Mouse (Mus musculus) kidney, embryonic 14.5 days (tissue): Measurements from ENCODE around the gene Fsd2. TPM values are rescaled to one million over a fixed set of nuclear protein-coding genes. Genes with fewer than 3 reads are reported as not detected.

Experiments
- ATAC-seq: fragments of 200-750 bp; cut with Nextera tagmentation; 2 replicates; pipeline ENCODE4 v1.8.0; 2017; ENCODE audit warnings: moderate number of reproducible peaks, mild to moderate bottlenecking, moderate TSS enrichment, moderate library complexity; ENCODE audit not compliant: low FRiP score, low TSS enrichment
- H3K27ac ChIP-seq: fragments of 300-500 bp; sonication (generic); 2 replicates; pipeline ENCODE4 v1.5.1; 2014; ENCODE audit warnings: low read depth, mild to moderate bottlenecking, low read length, moderate library complexity, mixed read lengths
- H3K27me3 ChIP-seq: fragments of 300-500 bp; sonication (generic); 2 replicates; pipeline ENCODE4 v1.6.1; 2014; ENCODE audit warnings: mild to moderate bottlenecking, low read length; ENCODE audit not compliant: control insufficient read depth, insufficient read depth
- H3K36me3 ChIP-seq: fragments of 300-500 bp; sonication (generic); 2 replicates; pipeline ENCODE4 v1.6.1; 2014; ENCODE audit warnings: low read length, mixed read lengths; ENCODE audit not compliant: control insufficient read depth, insufficient read depth
- H3K4me1 ChIP-seq: fragments of 300-500 bp; sonication (generic); 2 replicates; pipeline ENCODE4 v1.6.1; 2014; ENCODE audit warnings: low read length, mixed read lengths; ENCODE audit not compliant: control insufficient read depth, insufficient read depth
- H3K4me2 ChIP-seq: fragments of 300-500 bp; sonication (generic); replicated peaks from 2 replicates; pipeline ENCODE4 v1.6.1; 2014; ENCODE audit warnings: low read depth, mild to moderate bottlenecking, low read length
- H3K4me3 ChIP-seq: fragments of 300-500 bp; sonication (generic); 2 replicates; pipeline ENCODE4 v1.5.1; 2014; ENCODE audit warnings: mild to moderate bottlenecking, low read length
- H3K9ac ChIP-seq: fragments of 300-500 bp; sonication (generic); 2 replicates; pipeline ENCODE4 v1.6.1; 2014; ENCODE audit warnings: low read depth, mild to moderate bottlenecking, low read length, moderate library complexity
- H3K9me3 ChIP-seq: fragments of 300-500 bp; sonication (generic); 2 replicates; pipeline ENCODE4 v1.6.1; 2016; ENCODE audit warnings: low read length; ENCODE audit not compliant: control insufficient read depth
- WGBS: fragments of 180-500 bp; shearing (Covaris S2); extraction: QIAGEN DNeasy Blood & Tissue Kit; methylation state at CpG from one replicate; pipeline ENCODE4 v1.1.7; 2014; 5-methylcytosine and 5-hydroxymethylcytosine counted together
- polyA plus RNA-seq: library from polyadenylated mRNA; unstranded; fragments of >200 nt; fragmentation: Nextera tagmentation; extraction: Ambion mirVana; gene quantifications from 2 replicates; pipeline ENCODE4 v1.2.1, GENCODE M21; 2014

The Fsd2 gene
- polyA plus RNA-seq, 1 experiment from 2014 or later, result not detected

DNA sequence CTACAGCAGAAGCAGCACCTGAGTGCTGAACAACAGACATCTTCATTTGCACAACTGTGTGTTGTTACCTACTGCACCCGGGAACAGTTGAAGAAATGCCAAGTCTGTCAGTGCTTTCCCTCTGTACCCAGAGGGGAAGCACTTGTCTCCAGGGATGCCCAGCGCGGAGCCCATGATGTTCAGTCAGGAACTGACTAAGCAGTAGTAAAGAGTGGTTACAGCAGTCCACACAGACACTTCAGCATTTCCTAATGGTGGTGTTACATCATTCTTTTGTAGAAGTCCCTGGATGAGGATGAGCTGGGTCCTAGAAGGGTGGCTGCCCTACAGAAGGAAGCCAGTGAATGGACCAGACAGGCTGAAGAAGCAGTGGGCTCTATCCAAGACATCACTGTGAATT lies 11.1 kb upstream of the Fsd2 start:
- Histone ChIP-seq H3K9me3 (no peaks in the 10 kb centered on the region), H3K27me3 (no peaks in the 10 kb centered on the region), H3K36me3 (peaks cover 5% of the 10 kb centered on the region; the same call in 1 of the 2 replicates), H3K4me2 (no peak overlapping the region), H3K4me1 (no peaks in the 10 kb centered on the region), H3K4me3 (no peak overlapping the region), H3K27ac (no peak overlapping the region), H3K9ac (no peak overlapping the region)
- 92% methylated on average over 3 of the region's 3 CpGs for WGBS
- ATAC-seq, result no peak

DNA sequence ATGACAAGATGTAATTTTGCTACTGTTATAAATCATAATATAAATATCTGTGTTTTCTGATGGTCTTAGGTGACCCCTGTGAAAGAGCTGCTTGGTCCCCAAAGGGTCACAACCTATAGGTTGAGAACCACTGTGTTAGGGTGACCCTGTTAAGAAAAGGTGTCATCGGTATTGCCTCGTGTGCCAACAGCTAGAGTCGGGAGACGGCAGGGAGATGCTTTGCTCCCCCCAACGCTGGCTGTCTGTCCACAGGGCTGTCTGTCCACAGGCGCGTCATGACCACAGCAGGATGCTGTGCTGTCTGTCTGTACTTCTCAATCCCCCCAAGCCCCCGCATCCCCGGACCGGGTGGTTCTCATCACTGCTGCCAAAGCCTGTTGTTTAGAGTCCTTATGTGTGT lies 8.9 kb upstream of the Fsd2 start:
- H3K4me1 ChIP-seq, result 0 out of 2 replicates have a peak, but pooled peaks cover 6% of the 10 kb centered on the region
- no peak overlapping the region for H3K4me2 ChIP-seq
- WGBS, result 93% methylated on average over 10 of the region's 10 CpGs
- H3K27me3 ChIP-seq, result no peaks in the 10 kb centered on the region
- H3K9ac ChIP-seq, result no peak overlapping the region
- peaks cover 5% of the 10 kb centered on the region; the same call in 1 of the 2 replicates for H3K36me3 ChIP-seq
- ATAC-seq, result no peak
- no peaks in the 10 kb centered on the region for H3K9me3 ChIP-seq
- H3K4me3 ChIP-seq, result no peak overlapping the region
- H3K27ac ChIP-seq, result no peak overlapping the region

- Histone ChIP-seq H3K4me1 (0 out of 2 replicates have a peak, but pooled peaks cover 6% of the 10 kb centered on the region), H3K27me3 (no peaks in the 10 kb centered on the region), H3K9me3 (no peaks in the 10 kb centered on the region), H3K27ac (no peak overlapping the region), H3K4me3 (no peak overlapping the region), H3K4me2 (no peak overlapping the region), H3K36me3 (peaks cover 5% of the 10 kb centered on the region; the same call in 1 of the 2 replicates), H3K9ac (no peak overlapping the region)
- WGBS, result 95% methylated on average over 9 of the region's 9 CpGs
- no peak for ATAC-seq
These were observed 7.1 kb upstream of the Fsd2 start for GRCm38 (mm10) chr7:81573821-81574220.

DNA sequence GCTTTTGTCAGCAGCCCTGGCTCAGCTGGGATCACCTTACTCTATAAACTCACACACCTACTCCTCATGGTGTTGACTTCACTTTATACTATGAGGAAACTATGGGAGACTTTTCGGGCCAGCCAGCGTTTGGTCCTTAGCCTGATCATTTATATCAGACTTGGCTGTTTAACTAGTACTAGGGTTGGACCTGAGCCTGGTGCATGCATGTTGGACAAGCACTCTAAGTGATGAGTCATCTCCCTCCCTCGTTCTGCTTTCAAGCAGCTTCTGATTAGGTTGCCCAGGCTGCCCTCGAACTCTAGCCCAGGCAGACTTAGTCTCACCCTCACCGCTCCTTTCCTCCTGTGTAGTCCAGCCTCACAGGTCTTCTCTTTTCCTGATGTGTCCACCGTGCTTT lies 6.7 kb upstream of the Fsd2 start:
- Histone ChIP-seq H3K4me3 (no peak overlapping the region), H3K4me2 (no peak overlapping the region), H3K27me3 (no peaks in the 10 kb centered on the region), H3K9me3 (no peaks in the 10 kb centered on the region), H3K4me1 (0 out of 2 replicates have a peak, but pooled peaks cover 6% of the 10 kb centered on the region), H3K36me3 (peaks cover 5% of the 10 kb centered on the region; the same call in 1 of the 2 replicates), H3K9ac (no peak overlapping the region), H3K27ac (no peak overlapping the region)
- 94% methylated on average over 6 of the region's 6 CpGs for WGBS
- ATAC-seq, result no peak

- no peaks in the 10 kb centered on the region for H3K27me3 ChIP-seq
- H3K36me3 ChIP-seq, result peaks cover 2% of the 10 kb centered on the region; the same call in 1 of the 2 replicates
- no peak overlapping the region for H3K27ac ChIP-seq
- 73% methylated on average over 6 of the region's 6 CpGs for WGBS
- H3K9ac ChIP-seq, result no peak overlapping the region; the same call in 1 of the 2 replicates
- H3K4me1 ChIP-seq, result 0 out of 2 replicates have a peak, but pooled peaks cover 6% of the 10 kb centered on the region
- H3K4me3 ChIP-seq, result peak overlapping the region; percentile 85; the same call in 1 of the 2 replicates
- peak overlapping the region; percentile 81; the same call in 1 of the 2 replicates for H3K4me2 ChIP-seq
- ATAC-seq, result no peak
- no peaks in the 10 kb centered on the region for H3K9me3 ChIP-seq
These were observed 6.0 kb upstream of the Fsd2 start for GRCm38 (mm10) chr7:81572610-81573268.

DNA sequence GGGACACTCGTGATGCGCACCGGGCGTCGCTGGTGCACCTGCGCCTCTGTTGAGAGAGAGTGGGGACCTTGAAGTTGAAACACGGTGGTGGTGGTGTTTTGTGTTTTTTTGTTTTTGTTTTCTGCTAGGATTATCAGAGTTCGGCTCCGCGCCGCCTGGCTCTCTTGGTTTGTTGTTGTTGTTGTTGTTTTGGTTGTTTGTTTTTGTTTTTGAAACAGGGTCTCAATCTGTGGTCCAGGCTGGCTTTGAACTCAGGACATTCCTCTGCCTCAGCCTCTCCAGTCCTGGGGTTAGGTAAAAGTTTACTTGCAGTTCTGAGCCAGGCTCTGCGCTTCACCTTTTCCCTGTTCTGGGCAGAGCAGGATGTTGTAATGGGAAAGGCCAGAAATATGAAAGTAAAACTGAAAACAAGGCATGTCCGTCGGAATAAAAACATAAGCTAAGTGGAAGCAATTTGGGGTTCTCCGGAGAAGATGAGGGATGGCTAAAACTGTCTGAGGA lies 5.2 kb upstream of the Fsd2 start:
- H3K4me2 ChIP-seq, result peak overlapping the region; percentile 81
- no peak for ATAC-seq
- H3K4me3 ChIP-seq, result peak overlapping the region; percentile 85
- no peaks in the 10 kb centered on the region for H3K27me3 ChIP-seq
- H3K9me3 ChIP-seq, result no peaks in the 10 kb centered on the region
- 0 out of 2 replicates have a peak, but pooled peaks cover 6% of the 10 kb centered on the region for H3K4me1 ChIP-seq
- peak overlapping the region; percentile 93 for H3K27ac ChIP-seq
- H3K36me3 ChIP-seq, result peaks cover 2% of the 10 kb centered on the region; the same call in 1 of the 2 replicates
- WGBS, result 18% methylated on average over 15 of the region's 15 CpGs
- peak overlapping the region; percentile 85 for H3K9ac ChIP-seq

- peak; percentile 100 for ATAC-seq
- H3K9me3 ChIP-seq, result no peaks in the 10 kb centered on the region
- H3K27ac ChIP-seq, result peak within 1 kb of the TSS; percentile 93
- H3K4me2 ChIP-seq, result peak within 1 kb of the TSS; percentile 81
- 0 out of 2 replicates have a peak, but pooled peaks cover 6% of the 10 kb centered on the region for H3K4me1 ChIP-seq
- under 1% methylated on average over 96 of the region's 96 CpGs for WGBS
- no peaks in the 10 kb centered on the region for H3K27me3 ChIP-seq
- H3K4me3 ChIP-seq, result peak within 1 kb of the TSS; percentile 85
- peaks cover 2% of the 10 kb centered on the region; the same call in 1 of the 2 replicates for H3K36me3 ChIP-seq
- H3K9ac ChIP-seq, result peak within 1 kb of the TSS; percentile 85
These were observed 4.6 kb upstream of the Fsd2 start, which contains the start of gene Whamm for GRCm38 (mm10) chr7:81571108-81571940. Whamm (plus strand) TSS chr7:81571266.

GRCm38 (mm10) chr7:81570752-81571107 lies 4.0 kb upstream of the Fsd2 start:
- no peak for ATAC-seq
- no peaks in the 10 kb centered on the region for H3K9me3 ChIP-seq
- H3K27ac ChIP-seq, result no peak overlapping the region
- peak overlapping the region; percentile 85 for H3K4me3 ChIP-seq
- H3K4me1 ChIP-seq, result 0 out of 2 replicates have a peak, but pooled peaks cover 6% of the 10 kb centered on the region
- H3K9ac ChIP-seq, result 0 out of 2 replicates have a peak overlapping the region, but pooled peaks have one; percentile 85
- no peaks in the 10 kb centered on the region for H3K27me3 ChIP-seq
- H3K4me2 ChIP-seq, result peak overlapping the region; percentile 81
- peaks cover 2% of the 10 kb centered on the region; the same call in 1 of the 2 replicates for H3K36me3 ChIP-seq
- 5% methylated on average over 5 of the region's 5 CpGs for WGBS
